Mouse (Mus musculus): ENCODE results near the gene Scarf1. TPM values are rescaled to one million over a fixed set of nuclear protein-coding genes. Genes with fewer than 3 reads are reported as not detected.
A peak's percentile ranks its signal among the peaks of the same experiment; 100 is the strongest.

Scarf1 gene
- total RNA-seq, 2 experiments from 2014 or later, result 1.4 to 1.6 TPM

- peak; percentile 75 to 87 for DNase-seq (ENCODE audit: extremely low spot score in 1 of 2, low spot score in 1 of 2)
Observed at GRCm38 (mm10) chr11:75510627-75510993, 2.7 kb upstream of the Scarf1 start.

GRCm38 (mm10) chr11:75511213-75511612 lies 2.1 kb upstream of the Scarf1 start:
- DNase-seq (ENCODE audit: extremely low spot score in 1 of 2, low spot score in 1 of 2), result no peak

GRCm38 (mm10) chr11:75512301-75513018 lies 880 bp upstream of the Scarf1 start:
- DNase-seq (ENCODE audit: extremely low spot score in 1 of 2, low spot score in 1 of 2), result no peak

GRCm38 (mm10) chr11:75515186-75515585 lies 1.8 kb downstream of the Scarf1 start:
- no peak for DNase-seq (ENCODE audit: extremely low spot score in 1 of 2, low spot score in 1 of 2)

- no peak for DNase-seq (ENCODE audit: extremely low spot score in 1 of 2, low spot score in 1 of 2)
Observed at GRCm38 (mm10) chr11:75519834-75520633, 6.7 kb downstream of the Scarf1 start.

- no peak for DNase-seq (ENCODE audit: extremely low spot score in 1 of 2, low spot score in 1 of 2)
Observed at GRCm38 (mm10) chr11:75521609-75522008, 8.3 kb downstream of the Scarf1 start.

- no peak for DNase-seq (ENCODE audit: extremely low spot score in 1 of 2, low spot score in 1 of 2)
Observed at GRCm38 (mm10) chr11:75522793-75523192, 9.5 kb downstream of the Scarf1 start.

GRCm38 (mm10) chr11:75525531-75526125 lies 12.3 kb downstream of the Scarf1 start:
- DNase-seq (ENCODE audit: extremely low spot score in 1 of 2, low spot score in 1 of 2), result no peak

- DNase-seq (ENCODE audit: extremely low spot score in 1 of 2, low spot score in 1 of 2), result no peak
Observed at GRCm38 (mm10) chr11:75526943-75527342, 13.6 kb downstream of the Scarf1 start.

GRCm38 (mm10) chr11:75529771-75530170 lies 16.4 kb downstream of the Scarf1 start:
- no peak for DNase-seq (ENCODE audit: extremely low spot score in 1 of 2, low spot score in 1 of 2)

- peak; percentile 100 for DNase-seq (ENCODE audit: extremely low spot score in 1 of 2, low spot score in 1 of 2)
Observed at GRCm38 (mm10) chr11:75530325-75530724, 17.0 kb downstream of the Scarf1 start.

- peak in 1 of 2 experiments; percentile 35 for DNase-seq (ENCODE audit: extremely low spot score in 1 of 2, low spot score in 1 of 2)
Observed at GRCm38 (mm10) chr11:75530845-75531373, 17.6 kb downstream of the Scarf1 start.

GRCm38 (mm10) chr11:75531469-75532242 lies 18.3 kb downstream of the Scarf1 start, which contains the start of gene Slc43a2:
TSS of gene Slc43a2 (plus strand) at chr11:75531694.
- DNase-seq (ENCODE audit: extremely low spot score in 1 of 2, low spot score in 1 of 2), result peak; percentile 88 to 92

- peak in 1 of 2 experiments; percentile 42 for DNase-seq (ENCODE audit: extremely low spot score in 1 of 2, low spot score in 1 of 2)
Observed at GRCm38 (mm10) chr11:75532340-75533277, 19.3 kb downstream of the Scarf1 start.

- DNase-seq (ENCODE audit: extremely low spot score in 1 of 2, low spot score in 1 of 2), result no peak
Observed at GRCm38 (mm10) chr11:75533314-75534015, 20.1 kb downstream of the Scarf1 start.

- DNase-seq (ENCODE audit: extremely low spot score in 1 of 2, low spot score in 1 of 2), result no peak
Observed at GRCm38 (mm10) chr11:75534286-75535033, 21.1 kb downstream of the Scarf1 start.

GRCm38 (mm10) chr11:75535106-75535795 lies 21.9 kb downstream of the Scarf1 start:
- DNase-seq (ENCODE audit: extremely low spot score in 1 of 2, low spot score in 1 of 2), result no peak

Measured in layer of hippocampus, postnatal 25 days (tissue).